Mouse (Mus musculus) layer of hippocampus, postnatal 25 days (tissue): ENCODE measurements around the gene Als2. TPM values are rescaled to one million over a fixed set of nuclear protein-coding genes. Genes with fewer than 3 reads are reported as not detected.

Experiments used
- DNase-seq, 2 experiments: peaks; one replicate each; pipeline ENCODE4 v3.0.0; 2022; ENCODE audit warnings: mixed read lengths in 2 of 2, low spot score in 1 of 2; ENCODE audit errors: extremely low spot score in 1 of 2
- total RNA-seq, 2 experiments: library from RNA; stranded (reverse); gene quantifications; 2 replicates each; pipeline ENCODE4 v1.2.3; 2021

Als2 gene
- 10 to 100 TPM; 50.7 to 57.3 TPM for total RNA-seq

- peak; percentile 95 to 98 for DNase-seq
Measured at GRCm38 (mm10) chr1:59236856-59237441, at the start of gene Als2. Gene Als2 (minus strand): TSS chr1:59237231.

GRCm38 (mm10) chr1:59286316-59286850, 49.4 kb upstream of the Als2 start:
- no peak for DNase-seq

GRCm38 (mm10) chr1:59285880-59286279, 48.8 kb upstream of the Als2 start:
- no peak for DNase-seq

GRCm38 (mm10) chr1:59272189-59272588, 35.2 kb upstream of the Als2 start:
- DNase-seq, result no peak

GRCm38 (mm10) chr1:59269951-59270689, 33.1 kb upstream of the Als2 start:
- no peak for DNase-seq

- DNase-seq, result no peak
Measured at GRCm38 (mm10) chr1:59269466-59269865, 32.4 kb upstream of the Als2 start.

- DNase-seq, result no peak
Measured at GRCm38 (mm10) chr1:59268931-59269330, 31.9 kb upstream of the Als2 start.

GRCm38 (mm10) chr1:59257736-59258135, 20.7 kb upstream of the Als2 start:
- no peak for DNase-seq

- DNase-seq, result no peak
Measured at GRCm38 (mm10) chr1:59256751-59257231, 19.8 kb upstream of the Als2 start, which contains the start of gene Cdk15. Gene Cdk15 (plus strand): TSS chr1:59256906.

GRCm38 (mm10) chr1:59253301-59253909, 16.4 kb upstream of the Als2 start:
- DNase-seq, result peak in 1 of 2 experiments; percentile 8

GRCm38 (mm10) chr1:59252762-59253161, 15.7 kb upstream of the Als2 start:
- DNase-seq, result no peak

GRCm38 (mm10) chr1:59247602-59248001, 10.6 kb upstream of the Als2 start:
- peak in 1 of 2 experiments; percentile 43 for DNase-seq

GRCm38 (mm10) chr1:59243770-59244169, 6.7 kb upstream of the Als2 start:
- no peak for DNase-seq

GRCm38 (mm10) chr1:59237614-59238211, 682 bp upstream of the Als2 start:
- DNase-seq, result peak; percentile 28 to 61

- no peak for DNase-seq
Measured at GRCm38 (mm10) chr1:59229187-59229586, 7.8 kb downstream of the Als2 start.

- DNase-seq, result no peak
Measured at GRCm38 (mm10) chr1:59228552-59228951, 8.5 kb downstream of the Als2 start.

- DNase-seq, result no peak
Measured at GRCm38 (mm10) chr1:59222101-59222825, 14.8 kb downstream of the Als2 start.

GRCm38 (mm10) chr1:59221591-59221990, 15.4 kb downstream of the Als2 start:
- DNase-seq, result no peak

- no peak for DNase-seq
Measured at GRCm38 (mm10) chr1:59220371-59220770, 16.7 kb downstream of the Als2 start.

GRCm38 (mm10) chr1:59215446-59215845, 21.6 kb downstream of the Als2 start:
- DNase-seq, result peak in 1 of 2 experiments; percentile 11
